Mouse (Mus musculus): ENCODE data around the gene Pdcd11. TPM values are rescaled to one million over a fixed set of nuclear protein-coding genes. Genes with fewer than 3 reads are reported as not detected.
"Not testable (repeated sequence)": the region's sequence is repeated elsewhere in the genome, so short reads cannot be mapped to it uniquely, and the experiment has no call there.

Pdcd11 gene
- total RNA-seq, 4 experiments from 2014 or later, result 25.3 to 28.8 (median 26.4) TPM

DNA sequence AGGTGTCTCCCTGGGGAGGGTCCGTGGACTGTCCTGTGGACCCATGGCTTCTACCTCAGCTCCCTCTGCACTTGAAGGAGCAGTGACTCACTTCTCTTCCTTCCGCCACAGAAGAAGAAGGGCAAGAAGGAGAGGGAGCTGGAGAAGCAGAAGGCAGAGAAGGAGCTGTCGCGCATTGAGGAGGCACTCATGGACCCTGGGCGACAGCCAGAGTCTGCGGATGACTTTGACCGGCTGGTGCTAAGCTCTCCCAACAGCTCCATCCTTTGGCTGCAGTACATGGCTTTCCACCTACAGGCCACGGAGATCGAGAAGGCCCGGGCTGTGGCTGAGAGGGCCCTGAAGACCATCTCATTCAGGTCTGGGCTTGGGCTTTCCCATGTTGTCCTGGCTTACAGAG is 37.6 kb downstream of the Pdcd11 start:
- no peak for DNase-seq

DNA sequence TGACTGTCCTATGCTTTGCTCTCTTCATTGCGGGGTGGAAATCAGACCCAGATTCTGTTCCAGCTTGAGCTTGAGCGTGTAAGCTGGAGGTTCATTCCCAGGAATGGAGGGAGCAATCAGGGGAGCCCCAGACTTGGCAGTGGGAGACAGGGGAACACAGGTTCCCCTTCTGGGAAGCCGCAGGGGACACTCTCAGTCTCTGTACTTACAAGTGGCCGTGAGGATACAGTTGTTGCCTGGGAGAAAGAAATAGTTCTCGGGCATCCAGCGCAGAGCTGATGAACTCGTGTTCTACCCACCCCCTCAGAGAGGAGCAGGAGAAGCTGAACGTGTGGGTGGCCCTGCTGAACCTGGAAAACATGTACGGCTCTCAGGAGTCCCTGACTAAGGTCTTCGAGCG is 38.3 kb downstream of the Pdcd11 start:
- no peak for DNase-seq

DNA sequence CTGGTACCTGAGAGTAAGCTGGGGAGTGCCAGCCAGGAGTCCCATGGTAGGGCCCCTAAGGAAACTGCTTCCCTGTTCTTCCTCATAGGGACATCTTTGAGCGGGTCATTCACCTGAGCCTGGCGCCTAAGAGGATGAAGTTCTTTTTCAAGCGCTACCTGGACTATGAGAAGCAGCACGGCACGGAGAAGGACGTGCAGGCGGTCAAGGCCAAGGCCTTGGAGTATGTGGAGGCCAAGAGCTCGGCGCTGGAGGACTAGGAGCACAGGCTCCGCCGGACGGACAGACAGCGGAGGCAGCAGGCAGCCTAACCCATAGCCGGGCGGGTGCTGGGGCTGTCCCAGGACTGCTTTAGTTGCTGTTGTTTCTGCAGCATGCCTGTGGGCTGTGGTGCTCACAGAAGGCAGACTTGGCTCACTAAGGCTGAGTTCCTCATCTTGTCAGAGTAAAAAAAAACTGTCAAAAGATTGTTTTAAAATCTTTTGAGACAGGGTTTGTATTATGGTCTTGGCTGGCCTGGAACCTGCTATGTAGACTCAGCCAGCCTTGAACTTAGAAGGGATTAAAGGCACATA is 40.1 kb downstream of the Pdcd11 start:
- DNase-seq, result no peak

DNA sequence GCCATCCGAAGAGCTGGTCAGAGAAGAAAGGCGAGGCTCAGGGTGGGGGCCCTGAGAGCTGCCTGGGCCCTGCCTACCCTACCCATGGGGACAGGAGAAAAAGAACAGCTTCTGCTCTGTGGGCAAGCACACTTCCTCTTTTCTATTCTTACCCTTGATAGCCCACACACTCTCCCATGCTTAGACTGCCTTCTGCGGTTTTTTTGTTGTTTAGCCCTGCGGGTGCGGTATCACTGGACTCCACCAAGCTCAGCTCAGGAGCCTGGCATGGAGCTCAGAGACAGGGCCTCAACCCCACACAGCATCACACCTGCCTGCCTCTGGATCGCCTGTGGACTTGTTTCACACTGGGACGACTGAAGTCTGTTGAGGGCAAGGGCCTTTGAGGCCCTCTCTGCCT is 42.6 kb downstream of the Pdcd11 start:
- DNase-seq, result no peak

DNA sequence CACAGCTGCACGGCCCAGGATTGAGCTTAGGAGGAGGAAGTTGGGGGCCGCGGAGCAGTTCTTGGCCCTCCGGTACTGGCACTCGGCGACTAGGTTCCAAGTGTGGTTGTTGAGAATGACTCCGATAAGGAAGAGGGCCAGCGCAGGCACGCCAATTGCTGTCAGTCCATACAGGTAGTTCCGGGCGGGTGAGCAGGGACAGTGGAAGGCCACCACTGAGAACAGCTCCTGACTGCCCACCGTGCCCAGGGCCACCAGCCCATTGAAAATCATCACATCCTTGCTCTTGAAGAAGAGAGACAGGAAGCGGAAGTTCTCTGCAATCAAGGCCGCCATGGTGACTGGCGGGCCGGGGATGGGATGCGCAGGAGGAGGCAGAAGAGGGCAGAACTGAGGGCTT is 45.0 kb downstream of the Pdcd11 start:
- DNase-seq, result no peak

DNA sequence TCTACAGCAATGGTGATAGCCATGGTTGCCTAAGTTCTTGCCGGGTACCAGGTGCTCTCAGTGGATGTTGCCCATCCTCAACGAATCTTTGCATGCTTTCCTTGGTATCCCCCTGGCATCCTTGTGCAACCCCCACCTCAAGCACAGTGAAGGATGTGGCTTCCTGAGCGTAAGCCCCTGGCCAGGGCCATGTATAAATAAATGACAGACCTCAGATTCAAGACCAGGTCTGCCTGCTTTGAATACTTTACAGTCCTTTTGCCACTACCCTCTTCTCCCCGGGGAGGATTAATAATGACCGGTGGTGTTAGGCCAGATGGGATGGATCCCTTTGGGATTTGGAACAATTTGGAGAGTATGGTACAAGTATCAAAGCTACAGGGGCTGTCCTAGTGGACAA is 45.6 kb downstream of the Pdcd11 start:
- DNase-seq, result no peak

DNA sequence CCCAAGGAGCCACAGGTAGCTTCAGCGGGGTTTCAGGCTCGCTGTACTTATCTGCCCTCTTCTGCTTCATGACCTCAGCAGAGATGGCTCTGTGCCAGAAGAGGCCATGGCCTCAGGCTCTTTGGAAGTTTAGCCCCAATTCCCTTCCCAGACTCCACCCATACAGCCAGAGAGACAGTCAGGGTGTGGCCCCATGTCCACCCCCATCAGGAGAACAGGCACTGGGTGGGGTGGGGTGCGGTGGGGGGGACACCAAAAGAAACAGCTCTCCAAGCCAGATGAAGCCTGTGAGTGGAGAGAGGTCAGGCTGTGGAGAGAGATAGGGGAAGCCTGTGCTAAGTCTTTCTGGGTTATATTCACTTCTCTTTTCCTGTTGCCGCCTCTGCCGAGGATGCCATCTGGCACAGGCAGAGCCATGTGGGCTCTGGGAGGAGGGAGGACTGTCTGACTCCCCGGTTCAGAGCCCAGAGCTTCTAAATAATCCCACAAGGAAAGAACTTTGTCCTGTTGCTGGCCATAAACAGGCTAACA is 46.5 kb downstream of the Pdcd11 start:
- DNase-seq, result peak; percentile 48

DNA sequence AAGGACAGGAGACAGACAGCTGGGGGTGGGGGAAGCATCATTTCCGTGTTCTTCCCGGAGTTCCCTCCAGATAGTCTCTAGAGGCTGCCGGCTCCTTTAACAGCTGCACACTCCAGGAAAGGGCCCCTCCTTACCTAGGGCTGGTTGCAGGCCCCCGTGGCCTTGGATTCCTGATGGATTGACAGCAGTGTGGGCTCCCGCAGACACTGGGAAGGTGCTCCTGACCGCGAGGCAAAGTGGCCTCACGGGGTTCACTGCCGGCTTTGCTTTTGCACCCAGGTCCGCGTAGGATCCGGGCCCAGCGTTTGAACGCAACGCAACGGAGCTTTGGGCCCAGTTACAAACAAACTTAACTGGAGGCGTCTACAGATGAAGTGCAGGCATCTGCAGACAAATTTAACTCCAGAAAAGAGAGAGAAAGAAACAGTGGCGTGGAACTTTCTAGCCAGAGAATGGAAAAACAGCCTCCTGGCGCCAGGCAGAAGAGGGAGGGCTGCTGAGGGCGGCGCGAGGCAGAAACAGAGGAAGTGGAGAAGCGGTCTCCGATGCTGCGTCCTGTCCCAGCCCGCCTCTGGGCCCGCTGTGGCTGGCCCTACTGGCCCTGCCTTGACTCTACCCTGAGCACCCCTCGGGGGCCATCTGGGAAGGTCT is 47.3 kb downstream of the Pdcd11 start, which contains the start of gene Calhm2:
TSS of gene Calhm2 (minus strand) at position 524 of the 651 bp plus-strand sequence.
- no peak for DNase-seq

DNA sequence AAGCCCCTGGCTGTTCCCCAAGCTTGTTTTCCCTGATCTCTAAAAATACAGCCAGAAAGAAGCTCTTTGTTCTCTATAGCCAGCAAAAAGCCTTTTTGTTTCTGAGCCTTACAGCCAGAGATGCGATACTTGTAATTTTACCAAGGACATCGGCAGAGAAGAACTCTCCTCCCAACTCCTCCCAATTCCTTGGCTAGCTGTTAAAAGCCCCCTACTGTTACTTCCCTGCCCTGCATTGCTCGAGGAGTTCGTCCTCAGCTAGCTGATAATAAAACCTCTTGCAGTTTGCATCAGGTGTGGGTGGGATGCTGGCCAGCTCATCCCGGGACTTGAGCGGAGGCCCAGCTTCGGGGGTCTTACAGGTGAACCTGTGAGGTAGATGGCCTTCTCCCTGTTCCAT is 49.0 kb downstream of the Pdcd11 start:
- DNase-seq, result not testable (repeated sequence)

DNA sequence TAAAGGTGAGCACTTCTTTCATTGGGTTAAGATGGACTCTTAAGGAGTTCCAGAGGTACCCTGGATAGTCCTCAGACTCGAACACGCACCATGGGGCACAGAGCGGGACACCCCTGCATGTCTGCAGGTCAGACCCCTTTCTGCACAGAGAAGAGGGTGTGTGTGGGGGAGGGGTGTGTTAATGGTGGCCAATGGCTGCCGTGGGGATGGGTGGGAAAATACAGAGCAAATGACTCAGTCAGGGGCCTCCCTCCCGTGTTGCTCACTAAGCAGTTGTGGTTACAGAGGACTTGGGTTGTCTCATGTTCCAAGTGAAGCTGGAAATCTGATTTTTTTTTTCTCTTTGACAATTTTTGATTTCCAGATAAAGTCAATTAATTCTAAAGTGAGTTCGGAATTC is 51.9 kb downstream of the Pdcd11 start:
- DNase-seq, result no peak

DNA sequence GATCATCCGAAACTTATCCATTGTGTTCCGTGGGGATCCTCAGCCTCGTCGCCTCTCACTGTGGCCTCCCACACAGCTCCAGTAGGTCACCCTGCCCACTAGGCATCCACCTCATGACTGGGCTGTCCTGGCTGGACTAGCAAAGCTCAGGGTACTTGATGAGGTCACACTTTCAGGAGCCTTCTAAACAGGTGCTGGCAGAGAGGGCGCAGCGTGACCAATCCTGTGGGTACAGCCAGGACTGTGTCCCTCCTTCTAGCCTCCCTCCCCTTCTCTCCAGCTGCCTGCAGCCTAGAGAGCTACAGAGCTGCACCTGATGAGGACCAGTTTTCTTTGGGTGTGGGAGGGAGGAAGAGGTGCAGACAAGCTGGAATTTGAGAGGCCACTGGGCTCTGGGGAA is 53.6 kb downstream of the Pdcd11 start, which contains the start of gene Calhm1:
TSS of gene Calhm1 (minus strand) at position 101 of the 400 bp plus-strand sequence.
- DNase-seq, result no peak

DNA sequence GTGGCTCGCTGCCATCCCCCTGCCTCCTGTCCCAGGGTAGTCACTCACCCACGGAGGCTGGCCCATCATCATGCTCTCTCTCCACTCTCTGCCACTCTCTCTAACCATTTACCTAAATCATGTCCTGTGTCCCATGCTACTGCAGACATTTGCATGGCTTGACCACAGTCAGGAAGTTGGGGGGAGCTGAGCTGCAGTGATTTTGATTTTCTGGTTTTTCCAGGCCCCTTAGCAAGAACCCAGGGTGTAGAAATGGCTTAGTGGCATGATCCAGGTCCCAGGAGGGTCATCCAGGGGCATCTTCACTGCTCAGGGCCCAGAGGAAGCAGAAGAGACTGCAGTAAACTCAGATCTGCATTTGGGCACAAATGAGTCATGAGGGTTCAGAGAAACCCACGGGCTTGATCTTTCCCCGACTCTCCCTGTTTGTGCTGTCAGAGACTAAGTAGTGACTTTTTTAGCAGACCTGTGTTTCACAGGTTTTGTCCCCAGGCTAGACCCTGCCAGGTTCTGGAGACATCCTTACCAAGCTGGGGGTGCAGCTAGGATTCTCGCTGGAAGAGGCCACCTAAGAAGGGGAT is 57.8 kb downstream of the Pdcd11 start:
- DNase-seq, result no peak

DNA sequence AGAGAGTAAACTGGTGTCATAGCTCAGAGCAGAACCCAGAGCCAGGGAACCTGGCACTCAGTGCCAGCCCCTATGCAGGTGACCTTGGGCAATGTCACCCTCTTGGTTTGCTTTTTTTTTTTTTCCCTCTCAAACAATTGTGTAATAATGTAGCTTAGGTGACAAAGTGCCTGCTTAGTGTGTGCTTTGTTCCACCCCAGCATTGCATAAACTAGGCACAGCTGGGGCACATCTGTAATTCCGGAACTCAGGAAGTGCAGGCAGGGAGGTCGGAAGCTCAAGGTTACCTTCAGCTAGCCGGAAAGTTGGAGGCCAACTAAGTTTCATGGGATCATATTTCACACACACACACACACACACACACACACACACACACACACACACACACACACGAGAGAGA is 59.3 kb downstream of the Pdcd11 start:
- DNase-seq, result no peak

DNA sequence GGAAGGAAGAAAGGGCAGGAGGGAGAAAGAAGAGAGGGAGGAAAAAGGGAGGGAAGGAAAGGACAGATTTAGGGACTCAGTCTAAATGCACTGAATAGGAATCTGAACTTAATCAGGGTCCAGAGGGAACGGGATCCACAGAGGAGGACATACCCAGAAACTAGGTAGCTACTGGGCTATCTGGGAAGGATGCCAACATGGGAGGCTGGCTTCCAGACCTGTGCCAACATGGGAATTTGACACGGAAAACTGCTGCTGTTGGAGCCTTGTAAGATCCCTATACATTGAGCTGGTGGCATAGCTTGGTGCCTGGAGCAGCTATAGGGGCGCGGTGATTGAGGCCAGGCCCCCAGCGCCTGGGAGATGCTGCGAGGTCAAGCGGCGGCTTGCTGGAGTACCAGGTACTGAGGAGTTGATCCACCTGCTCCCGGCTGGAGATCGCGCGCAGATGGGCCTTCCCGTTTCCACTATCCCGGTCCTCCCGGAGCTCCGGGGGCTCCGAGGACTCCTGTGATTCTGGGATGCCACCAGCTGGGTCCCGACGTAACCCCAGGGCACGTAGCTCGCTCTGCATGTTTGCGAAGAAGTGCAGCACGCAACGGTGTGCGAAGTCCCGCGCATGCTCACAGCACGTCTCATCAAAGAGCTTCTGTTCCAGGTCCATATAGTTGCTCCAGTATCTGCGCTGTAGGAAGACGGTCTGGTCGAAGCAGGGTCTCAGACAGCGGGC is 60.9 kb downstream of the Pdcd11 start:
- DNase-seq, result no peak

DNA sequence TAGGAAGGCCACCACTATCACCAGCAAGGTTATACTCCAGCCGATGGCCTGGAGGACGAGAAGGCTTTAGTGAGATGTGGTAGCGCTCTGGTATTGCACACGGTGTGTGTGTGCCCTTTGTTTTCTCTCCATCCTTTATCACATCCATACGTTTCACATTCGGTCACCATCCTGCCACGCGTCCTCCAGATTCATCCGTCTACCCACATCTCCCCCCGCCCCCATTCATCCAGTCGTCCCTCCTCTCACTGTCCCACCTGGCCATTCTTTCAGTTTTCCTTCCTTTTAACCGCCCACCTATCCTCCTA is 61.4 kb downstream of the Pdcd11 start:
- no peak for DNase-seq

DNA sequence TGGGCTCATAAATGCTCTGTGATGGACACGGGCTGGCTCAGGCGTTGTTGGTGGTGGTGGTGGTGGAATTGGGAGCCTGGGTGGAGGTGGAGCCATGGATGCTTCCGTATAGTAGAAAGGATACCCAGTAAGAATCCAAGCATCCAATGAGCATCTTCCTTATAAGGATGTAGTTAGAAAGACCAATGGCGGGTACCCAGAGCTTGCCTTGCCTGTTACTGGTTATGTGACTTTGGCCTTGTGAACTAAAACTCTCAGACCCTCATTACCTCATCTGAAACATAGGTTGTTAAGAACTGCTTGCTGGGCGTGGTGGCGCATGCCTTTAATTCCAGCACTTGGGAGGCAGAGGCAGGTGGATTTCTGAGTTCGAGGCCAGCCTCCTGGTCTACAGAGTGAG is 63.2 kb downstream of the Pdcd11 start:
- no peak for DNase-seq

DNA sequence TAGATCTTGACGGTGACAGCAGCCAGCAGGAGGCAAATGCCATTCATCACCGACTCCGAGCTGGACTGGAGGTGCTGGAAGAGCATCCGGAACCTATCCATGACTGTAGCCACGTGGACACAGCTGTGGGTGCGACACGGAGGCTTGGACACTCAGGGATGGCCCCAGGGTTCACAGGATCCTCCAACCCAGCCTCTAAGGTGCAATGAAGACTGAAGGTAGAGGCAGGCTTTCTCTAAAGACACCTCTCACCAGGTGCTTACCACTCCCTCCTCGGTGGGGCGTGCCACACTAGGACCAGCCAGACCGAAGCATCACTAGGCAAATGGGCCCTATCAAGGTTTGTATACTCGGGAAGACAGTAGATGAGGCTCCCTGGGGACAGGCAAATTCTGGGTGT is 67.1 kb downstream of the Pdcd11 start, which contains the start of gene Calhm3:
TSS of gene Calhm3 (minus strand) at position 101 of the 400 bp plus-strand sequence.
- no peak for DNase-seq

DNA sequence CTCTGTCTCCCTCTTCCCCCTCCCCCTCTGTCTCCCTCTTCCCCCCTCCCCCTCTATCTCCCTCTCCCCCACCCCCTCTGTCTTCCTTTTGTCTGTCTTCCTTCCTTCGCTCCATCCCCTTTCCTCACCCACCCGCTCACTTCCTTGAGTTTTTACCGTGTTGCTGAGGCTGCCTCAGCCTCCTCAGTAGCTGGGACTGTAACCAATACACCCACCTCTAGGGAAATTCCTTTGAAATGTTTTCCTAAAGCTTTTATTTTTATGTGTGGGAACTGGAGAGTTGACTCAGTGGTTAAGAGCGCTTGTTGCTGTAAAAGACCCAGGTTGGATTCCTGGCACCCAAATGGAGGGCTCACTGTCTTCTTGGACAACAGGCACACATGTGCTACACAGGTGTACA is 71.1 kb downstream of the Pdcd11 start:
- no peak for DNase-seq

DNA sequence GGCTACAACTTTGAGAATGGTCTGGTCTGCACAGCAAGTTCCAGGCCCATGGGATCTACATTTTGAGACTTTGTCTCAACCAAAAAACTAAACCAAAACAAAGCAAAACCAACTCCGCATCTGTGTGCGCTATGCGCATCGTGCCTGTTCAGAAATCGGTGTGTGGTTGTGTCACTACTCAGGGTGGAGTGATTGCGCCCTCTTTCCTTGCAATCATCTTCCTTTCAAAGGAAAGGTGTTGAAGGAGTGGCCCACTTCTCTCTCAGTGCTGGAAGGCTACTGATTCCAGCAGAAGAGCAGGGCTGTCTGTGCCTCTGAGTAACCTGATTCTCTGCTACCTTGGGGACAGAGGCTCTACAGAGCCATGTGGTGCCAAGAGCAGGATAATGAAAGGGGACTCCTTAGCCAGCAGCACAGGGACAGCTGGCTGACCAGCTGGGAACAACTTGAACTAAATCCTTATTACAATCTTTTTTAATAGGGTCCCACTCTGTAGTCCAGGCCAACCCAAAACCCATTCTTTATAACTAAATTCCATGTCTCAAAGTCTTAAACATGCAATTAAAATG is 72.7 kb downstream of the Pdcd11 start:
- DNase-seq, result no peak

DNA sequence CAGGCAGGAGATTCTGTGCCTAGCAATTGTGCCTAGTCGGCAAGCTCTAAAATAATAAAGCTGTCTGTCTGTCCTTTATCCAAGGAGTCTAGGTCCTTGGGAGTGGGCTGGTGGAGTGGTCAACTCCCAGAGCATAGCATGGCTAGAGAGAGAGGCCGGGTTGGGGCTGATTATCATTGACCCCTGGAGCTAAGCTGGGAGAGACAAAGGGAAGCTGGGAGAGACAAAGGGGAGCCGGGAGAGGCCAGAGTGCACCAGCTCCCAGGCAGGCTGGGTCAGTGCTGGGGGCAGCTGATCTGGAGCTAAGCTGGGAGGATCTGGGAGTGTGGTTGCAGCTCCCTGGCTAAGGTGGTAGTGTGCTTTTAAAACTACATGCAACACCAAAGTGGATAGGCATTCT is 76.2 kb downstream of the Pdcd11 start:
- DNase-seq, result no peak

DNA sequence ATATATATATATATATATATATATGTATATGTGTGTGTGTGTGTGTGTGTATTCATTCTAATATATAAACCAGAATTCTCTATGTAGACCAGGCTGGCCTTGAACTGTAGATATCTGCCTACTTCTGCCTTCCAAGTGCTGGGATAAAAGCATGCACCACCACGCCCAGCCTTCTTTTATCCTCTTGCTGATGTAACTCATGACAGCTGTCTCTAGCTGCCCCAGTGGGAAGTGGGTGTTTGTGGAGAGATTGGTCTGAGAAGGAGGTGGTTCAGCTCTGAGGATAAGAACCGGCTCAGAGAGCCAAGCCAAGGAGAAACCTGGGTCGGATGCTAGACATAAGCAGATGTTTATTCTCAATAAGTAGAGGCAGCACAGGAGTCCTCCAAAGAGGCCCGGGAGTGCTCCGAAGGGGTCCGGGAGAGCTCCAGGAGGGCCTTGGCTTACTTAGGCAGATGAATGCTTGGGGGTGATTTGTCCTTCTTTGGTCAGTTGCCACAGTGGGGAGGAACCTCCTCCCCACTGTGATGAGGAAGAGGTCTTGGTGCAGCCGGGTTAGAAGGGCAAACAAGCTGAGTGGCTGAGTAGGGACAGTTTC is 77.1 kb downstream of the Pdcd11 start:
- DNase-seq, result no peak

DNA sequence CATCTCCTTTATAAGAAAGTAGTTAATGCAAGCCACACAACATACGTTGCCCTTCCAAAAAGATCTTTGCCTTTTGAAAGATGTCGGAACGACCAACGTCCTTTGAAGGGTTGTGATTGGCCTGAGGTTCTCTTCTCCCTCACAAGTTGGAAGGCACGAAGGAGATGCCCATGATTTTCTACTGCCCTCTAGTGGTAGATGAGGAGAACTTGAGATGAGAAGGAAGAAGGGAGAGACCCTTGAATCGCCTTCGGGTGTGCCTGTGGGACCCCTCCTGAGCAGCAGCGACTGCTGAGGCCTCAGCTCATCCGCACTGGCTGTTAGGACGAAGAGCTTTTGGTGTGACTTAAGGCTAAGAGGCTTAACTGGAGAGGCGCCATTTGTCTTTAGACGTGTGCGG is 77.7 kb downstream of the Pdcd11 start:
- DNase-seq, result no peak

Data from adrenal gland, adult 8-10 months (tissue).